Mouse (Mus musculus) left cerebral cortex, postnatal 25 days (tissue): ENCODE data around the gene Sar1a. TPM values are rescaled to one million over a fixed set of nuclear protein-coding genes. Genes with fewer than 3 reads are reported as not detected.

ENCODE experiments used
- DNase-seq, 2 experiments: peaks; one replicate each; pipeline ENCODE4 v3.0.0; 2022; ENCODE audit warnings: low spot score in 2 of 2, mixed read lengths in 1 of 2
- intact Hi-C: fragments of 180-260 bp; cut with DNase I; formaldehyde crosslinking; loops from one replicate; pipeline ENCODE4 v1.15.1; 2025
- total RNA-seq, 2 experiments: library from RNA; stranded (reverse); gene quantifications; 2 replicates each; pipeline ENCODE4 v1.2.3; 2021

Gene Sar1a
- total RNA-seq: 100 to 1,000 TPM; 118 to 131 TPM

GRCm38 (mm10) chr10:61680015-61680913 is at the start of gene Sar1a:
TSS of gene Sar1a (plus strand) at chr10:61680299.
- intact Hi-C loops: loop anchor here (1.0 kb wide), 1 partner anchor 15 kb away; the partner anchor contains the start of gene Tysnd1
- DNase-seq: peak; percentile 98 to 99

- no peak for DNase-seq
- intact Hi-C loops: no loop called here
These were observed 47.7 kb upstream of the Sar1a start for GRCm38 (mm10) chr10:61632445-61632844.

GRCm38 (mm10) chr10:61637055-61637454 is 43.0 kb upstream of the Sar1a start:
- DNase-seq: no peak
- intact Hi-C loops: no loop called here

GRCm38 (mm10) chr10:61640363-61640762 is 39.7 kb upstream of the Sar1a start:
- intact Hi-C loops: no loop called here
- DNase-seq: no peak

GRCm38 (mm10) chr10:61646557-61646956 is 33.5 kb upstream of the Sar1a start:
- no peak for DNase-seq
- intact Hi-C loops: loop anchor here (5.0 kb wide), 2 partner anchors 154 to 169 kb away; partner anchors contain the start of gene Lrrc20

- DNase-seq: peak; percentile 85 to 91
- intact Hi-C loops: loop anchor here (2.0 to 5.0 kb wide), 3 partner anchors 21 to 171 kb away; partner anchors contain the start of gene Lrrc20
These were observed 32.0 kb upstream of the Sar1a start, which contains the start of gene Ppa1 for GRCm38 (mm10) chr10:61647790-61648736. TSS of gene Ppa1 (plus strand) at chr10:61648552.

GRCm38 (mm10) chr10:61648737-61649645 is 31.1 kb upstream of the Sar1a start:
- intact Hi-C loops: loop anchor here (2.0 to 5.0 kb wide), 3 partner anchors 22 to 172 kb away; partner anchors contain the start of gene Lrrc20
- DNase-seq: peak in 1 of 2 experiments; percentile 14

GRCm38 (mm10) chr10:61654105-61654504 is 26.0 kb upstream of the Sar1a start:
- intact Hi-C loops: loop anchor here (10.0 kb wide), 1 partner anchor 449 kb away; no protein-coding TSS in a partner anchor

GRCm38 (mm10) chr10:61654691-61655090 is 25.4 kb upstream of the Sar1a start:
- intact Hi-C loops: loop anchor here (10.0 kb wide), 1 partner anchor 450 kb away; no protein-coding TSS in a partner anchor
- DNase-seq: no peak

More at GRCm38 (mm10) chr10:61654105-61654504, 26.0 kb upstream of the Sar1a start:
- no peak for DNase-seq

- intact Hi-C loops: loop anchor here (10.0 kb wide), 1 partner anchor 450 kb away; no protein-coding TSS in a partner anchor
- no peak for DNase-seq
These were observed 24.9 kb upstream of the Sar1a start for GRCm38 (mm10) chr10:61655188-61655587.

GRCm38 (mm10) chr10:61656928-61657882 is 22.9 kb upstream of the Sar1a start:
- intact Hi-C loops: loop anchor here (1.0 to 10.0 kb wide), 3 partner anchors 50 to 452 kb away; no protein-coding TSS in a partner anchor
- DNase-seq: no peak

GRCm38 (mm10) chr10:61657985-61658384 is 22.1 kb upstream of the Sar1a start:
- intact Hi-C loops: loop anchor here (2.0 to 10.0 kb wide), 3 partner anchors 55 to 453 kb away; no protein-coding TSS in a partner anchor
- DNase-seq: peak in 1 of 2 experiments; percentile 16

- intact Hi-C loops: no loop called here
- no peak for DNase-seq
These were observed 18.2 kb upstream of the Sar1a start for GRCm38 (mm10) chr10:61661887-61662286.

- peak; percentile 22 to 40 for DNase-seq
- intact Hi-C loops: no loop called here
These were observed 17.6 kb upstream of the Sar1a start for GRCm38 (mm10) chr10:61662391-61662988.

GRCm38 (mm10) chr10:61665111-61665510 is 15.0 kb upstream of the Sar1a start:
- intact Hi-C loops: no loop called here
- no peak for DNase-seq

- intact Hi-C loops: no loop called here
- DNase-seq: no peak
These were observed 14.4 kb upstream of the Sar1a start for GRCm38 (mm10) chr10:61665651-61666050.

- DNase-seq: no peak
- intact Hi-C loops: no loop called here
These were observed 10.8 kb upstream of the Sar1a start for GRCm38 (mm10) chr10:61669289-61669688.
